Mouse (Mus musculus) ES-Bruce4 (cell line): ENCODE results near the gene Fbxo10. TPM values are rescaled to one million over a fixed set of nuclear protein-coding genes. Genes with fewer than 3 reads are reported as not detected.
"Not testable (repeated sequence)": the region's sequence is repeated elsewhere in the genome, so short reads cannot be mapped to it uniquely, and the experiment has no call there.

Experiments used
- H3K27ac ChIP-seq: 2 replicates; pipeline ENCODE4 v1.5.1; 2012; ENCODE audit warnings: low read length, inconsistent platforms; ENCODE audit not compliant: insufficient read depth
- H3K27me3 ChIP-seq: 2 replicates; pipeline ENCODE4 v1.6.1; 2012; ENCODE audit warnings: mild to moderate bottlenecking, low read length, inconsistent platforms; ENCODE audit not compliant: control insufficient read depth, poor library complexity, insufficient read depth, severe bottlenecking
- H3K36me3 ChIP-seq: 2 replicates; pipeline ENCODE4 v1.6.1; 2012; ENCODE audit warnings: inconsistent platforms, mild to moderate bottlenecking, low read length, moderate library complexity; ENCODE audit not compliant: control insufficient read depth, poor library complexity, insufficient read depth, severe bottlenecking
- H3K4me1 ChIP-seq: one replicate; pipeline ENCODE4 v1.8.1; 2011; ENCODE audit warnings: low read length; ENCODE audit not compliant: control insufficient read depth, insufficient read depth
- H3K4me3 ChIP-seq: 2 replicates; pipeline ENCODE4 v1.5.1; 2011; ENCODE audit warnings: low read depth, mild to moderate bottlenecking, low read length
- H3K9ac ChIP-seq: 2 replicates; pipeline ENCODE4 v1.6.1; 2012; ENCODE audit warnings: low read depth, mild to moderate bottlenecking, inconsistent platforms; ENCODE audit not compliant: poor library complexity, severe bottlenecking
- H3K9me3 ChIP-seq: replicated peaks from 2 replicates; pipeline ENCODE4 v1.6.1; 2012; ENCODE audit warnings: mild to moderate bottlenecking, low read length, inconsistent platforms; ENCODE audit not compliant: control insufficient read depth, poor library complexity, insufficient read depth, severe bottlenecking
- CTCF ChIP-seq: IDR thresholded peaks from one replicate; pipeline ENCODE4 v1.8.1; 2011; ENCODE audit warnings: low read depth, low read length
- EP300 ChIP-seq: IDR thresholded peaks from 2 replicates; pipeline ENCODE4 v1.6.1; 2011; ENCODE audit warnings: low read depth, low read length; ENCODE audit not compliant: insufficient read depth
- POLR2A ChIP-seq: IDR thresholded peaks from one replicate; pipeline ENCODE4 v1.8.1; 2011; ENCODE audit warnings: low read length; ENCODE audit not compliant: insufficient read depth
- polyA plus RNA-seq: library from polyadenylated mRNA; stranded (reverse); fragments of >200 nt; gene quantifications from 2 replicates; pipeline ENCODE4 v1.2.4, GENCODE M21; 2011; ENCODE audit warnings: low read depth; ENCODE audit not compliant: missing spikeins, insufficient read depth, insufficient read length

Fbxo10 gene
- polyA plus RNA-seq, 1 experiment: 2.6 TPM

DNA sequence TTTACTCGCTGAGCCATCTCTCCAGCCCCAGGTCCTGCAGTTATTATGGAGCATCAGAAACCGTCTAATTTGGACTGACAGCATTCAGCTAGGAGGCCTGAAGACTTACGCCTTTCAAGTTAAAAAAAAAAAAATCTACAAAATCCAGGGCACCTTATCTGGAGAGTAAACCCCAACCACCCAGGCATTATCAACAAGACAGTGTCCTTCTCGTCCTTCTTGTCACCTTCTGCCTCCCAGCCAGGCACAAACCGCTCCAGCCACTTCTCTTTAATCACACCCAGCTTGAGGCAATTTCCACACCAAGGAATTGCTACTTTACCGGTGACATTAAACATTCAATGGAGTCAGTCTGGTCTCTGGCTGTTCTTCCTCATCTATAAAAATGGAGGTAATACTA, 10.9 kb downstream of the Fbxo10 start:
- no peaks in the 10 kb centered on the region for H3K9me3 ChIP-seq
- no peak overlapping the region for H3K4me3 ChIP-seq
- H3K27ac ChIP-seq: no peak overlapping the region
- no peaks in the 10 kb centered on the region for H3K4me1 ChIP-seq
- no peaks in the 10 kb centered on the region for H3K36me3 ChIP-seq
- H3K9ac ChIP-seq: no peak overlapping the region
- TF ChIP-seq EP300 (no peak), POLR2A (no peak), CTCF (no peak)
- H3K27me3 ChIP-seq: no peaks in the 10 kb centered on the region

DNA sequence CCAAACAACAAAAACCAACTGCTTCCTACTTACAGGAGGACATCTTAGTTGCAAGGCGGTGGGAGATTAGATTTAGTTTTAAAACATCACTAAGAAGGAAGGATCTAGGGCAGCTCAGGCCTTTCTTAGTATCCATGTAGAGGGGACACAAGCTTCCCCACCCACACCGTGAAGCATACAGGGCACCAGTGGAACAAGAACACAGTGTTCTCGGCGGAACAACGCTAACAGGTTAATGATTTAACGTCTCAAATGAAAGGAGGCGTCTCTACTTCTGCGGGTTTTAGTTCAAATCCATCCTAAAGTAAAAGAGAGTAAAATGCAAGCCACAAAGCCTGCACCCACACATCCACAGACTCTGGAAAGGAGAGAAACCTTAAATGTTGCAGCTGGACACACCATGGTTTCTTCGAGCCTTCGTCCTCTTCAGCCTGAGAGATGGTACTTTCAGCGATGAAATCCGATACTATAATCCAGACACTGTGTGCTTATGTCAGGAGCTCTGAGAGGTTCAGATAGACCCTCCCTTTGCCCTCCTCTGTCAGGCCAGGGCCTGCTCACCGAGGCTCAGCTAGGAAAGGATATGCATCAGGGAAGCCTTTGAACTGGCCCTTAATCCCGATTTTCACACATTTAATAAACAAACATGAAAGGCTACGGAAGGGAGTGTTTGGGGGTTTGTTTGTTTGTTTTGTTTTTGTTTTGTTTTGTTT, 12.0 kb downstream of the Fbxo10 start:
- H3K4me1 ChIP-seq: no peaks in the 10 kb centered on the region
- no peak overlapping the region for H3K4me3 ChIP-seq
- no peaks in the 10 kb centered on the region for H3K27me3 ChIP-seq
- no peaks in the 10 kb centered on the region for H3K9me3 ChIP-seq
- no peak overlapping the region for H3K27ac ChIP-seq
- TF ChIP-seq CTCF (no peak), EP300 (no peak)
- no peak overlapping the region for H3K9ac ChIP-seq
- H3K36me3 ChIP-seq: no peaks in the 10 kb centered on the region

DNA sequence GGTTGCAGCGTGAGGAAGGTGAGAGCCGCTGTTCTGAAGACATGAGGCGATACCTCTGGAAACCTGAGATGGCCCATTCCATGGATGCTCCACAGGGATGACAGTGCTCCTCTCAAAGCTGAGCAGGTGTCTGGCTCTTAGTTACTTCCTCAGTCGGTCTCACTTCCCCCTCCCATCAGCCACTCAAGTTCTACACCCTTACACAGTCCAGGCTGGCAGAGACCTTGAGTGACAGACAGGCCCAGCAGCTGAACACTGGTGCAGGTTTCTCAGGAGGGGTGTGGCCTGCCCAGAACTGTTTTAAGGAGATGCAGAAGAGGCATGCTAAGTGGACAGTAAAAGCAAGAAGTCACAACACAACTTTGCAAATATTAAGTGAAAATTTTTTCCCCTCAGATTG, 16.7 kb downstream of the Fbxo10 start:
- no peaks in the 10 kb centered on the region for H3K4me1 ChIP-seq
- no peaks in the 10 kb centered on the region for H3K9me3 ChIP-seq
- TF ChIP-seq POLR2A (no peak), EP300 (no peak), CTCF (no peak)
- no peak overlapping the region for H3K9ac ChIP-seq
- H3K27me3 ChIP-seq: no peaks in the 10 kb centered on the region
- no peaks in the 10 kb centered on the region for H3K36me3 ChIP-seq
- H3K27ac ChIP-seq: no peak overlapping the region
- H3K4me3 ChIP-seq: no peak overlapping the region

DNA sequence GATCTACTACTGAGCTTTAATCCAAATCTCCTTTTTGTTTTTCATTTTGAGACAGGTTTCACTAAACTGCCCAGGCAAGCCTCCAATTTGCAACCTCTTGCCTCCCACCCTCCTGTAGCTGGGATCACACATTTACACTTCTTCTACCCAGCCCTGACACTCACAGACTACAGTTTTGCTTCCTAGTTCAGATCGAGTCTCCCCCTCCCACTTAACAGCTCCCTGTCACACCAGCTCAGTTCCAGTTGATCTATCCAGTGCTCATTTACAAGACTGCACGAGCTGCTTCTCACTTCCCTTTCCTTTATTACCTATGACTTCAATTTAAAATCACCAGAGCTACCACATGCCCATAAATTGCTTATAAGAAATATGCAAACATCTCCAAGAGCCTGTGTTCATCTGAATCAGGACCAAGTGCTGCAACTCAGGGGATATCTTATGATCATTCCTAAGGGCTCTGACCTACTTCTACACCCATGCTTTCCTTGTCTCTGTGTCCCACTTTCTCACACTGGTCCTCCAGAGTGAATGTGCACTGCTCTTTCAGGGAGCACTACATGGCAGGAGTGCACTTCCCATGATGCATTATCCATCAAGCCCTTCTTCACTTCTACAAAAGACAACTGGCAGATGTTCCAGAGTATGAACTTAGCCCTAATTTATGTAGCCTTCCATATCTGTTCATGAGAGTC, 18.2 kb downstream of the Fbxo10 start:
- H3K4me1 ChIP-seq: no peaks in the 10 kb centered on the region
- TF ChIP-seq EP300 (no peak), CTCF (no peak), POLR2A (no peak)
- H3K27ac ChIP-seq: no peak overlapping the region
- no peaks in the 10 kb centered on the region for H3K36me3 ChIP-seq
- no peaks in the 10 kb centered on the region for H3K9me3 ChIP-seq
- no peak overlapping the region for H3K4me3 ChIP-seq
- no peak overlapping the region for H3K9ac ChIP-seq
- no peaks in the 10 kb centered on the region for H3K27me3 ChIP-seq

DNA sequence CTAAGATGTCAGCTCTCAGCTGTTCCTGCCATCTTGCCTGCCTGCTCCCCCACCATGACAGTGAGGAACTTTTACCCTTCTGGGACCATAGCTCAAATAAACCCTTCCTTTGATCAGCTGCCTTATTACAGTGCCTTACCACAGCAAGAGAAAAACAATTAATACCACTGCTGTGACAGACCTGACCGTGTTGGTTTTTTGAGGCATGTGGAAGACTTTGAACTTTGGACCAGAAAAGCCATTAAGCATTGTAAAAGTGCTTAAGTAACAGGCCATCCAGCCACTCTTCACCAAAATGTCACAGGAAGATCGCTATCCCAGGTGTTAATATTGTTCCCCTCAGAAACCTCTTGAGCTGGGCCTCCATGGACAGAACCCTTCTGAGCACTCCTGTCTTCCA, 19.8 kb downstream of the Fbxo10 start:
- H3K4me3 ChIP-seq: no peak overlapping the region
- TF ChIP-seq POLR2A (no peak), EP300 (no peak), CTCF (no peak)
- no peaks in the 10 kb centered on the region for H3K27me3 ChIP-seq
- H3K27ac ChIP-seq: no peak overlapping the region
- H3K9me3 ChIP-seq: no peaks in the 10 kb centered on the region
- H3K9ac ChIP-seq: no peak overlapping the region
- H3K36me3 ChIP-seq: no peaks in the 10 kb centered on the region
- H3K4me1 ChIP-seq: no peaks in the 10 kb centered on the region

DNA sequence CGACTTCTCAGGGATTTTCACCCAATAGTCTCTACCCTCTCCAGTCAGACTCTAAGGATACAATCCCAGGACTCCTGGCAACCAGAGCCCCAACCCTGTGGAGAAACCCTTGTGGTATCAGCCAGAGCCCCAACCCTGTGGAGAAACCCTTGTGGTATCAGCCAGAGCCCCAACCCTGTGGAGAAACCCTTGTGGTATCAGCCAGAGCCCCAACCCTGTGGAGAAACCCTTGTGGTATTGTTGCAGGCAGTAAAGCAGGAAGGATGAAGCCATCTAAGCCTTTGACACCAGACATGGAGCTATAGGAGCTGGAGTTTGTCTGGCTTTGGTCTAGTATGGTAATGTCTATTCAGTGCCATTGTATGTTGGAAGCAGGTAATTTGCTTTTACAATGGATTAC, 20.6 kb downstream of the Fbxo10 start:
- not testable (repeated sequence) for H3K9me3 ChIP-seq, H3K9ac ChIP-seq, H3K4me1 ChIP-seq, H3K27me3 ChIP-seq, H3K27ac ChIP-seq, H3K4me3 ChIP-seq, H3K36me3 ChIP-seq
